Mouse (Mus musculus): Measurements from ENCODE around the gene Ccdc24.

DNA sequence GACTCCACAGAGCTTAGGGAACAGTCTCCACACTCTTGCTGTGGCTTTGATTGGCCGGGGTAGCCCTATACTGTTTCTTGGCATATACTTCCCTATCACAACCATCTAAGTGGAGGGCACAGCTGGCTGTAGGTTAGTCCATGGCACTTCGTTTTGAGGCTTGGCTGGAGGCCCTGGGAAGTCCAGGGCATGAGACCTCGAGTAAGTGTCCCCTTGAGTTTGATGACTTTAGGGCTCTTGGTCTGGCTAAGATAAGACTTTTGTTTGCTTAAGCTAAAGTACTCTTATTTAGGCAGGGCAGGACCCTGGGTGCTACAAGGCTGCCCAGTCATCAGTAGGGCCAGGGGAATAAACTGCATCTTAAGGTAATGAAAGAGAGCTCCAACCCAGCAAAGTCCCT, 25.8 kb upstream of the Ccdc24 start:
- TF ChIP-seq GATA1 (IDR thresholded peaks at IDR 0.05; ENCODE audit: low read length): no peak
- TF ChIP-seq TAL1 (IDR thresholded peaks at IDR 0.05; ENCODE audit: low read length): no peak

All from erythroblast, embryonic 14.5 days (primary cell).